Mouse (Mus musculus): ENCODE data around the gene Nmt1.

Gene Nmt1

GRCm38 (mm10) chr11:103028176-103028891 is at the start of gene Nmt1, which contains the start of gene Dcakd:
Gene Nmt1, plus strand, starts transcription at chr11:103028190.
Gene Dcakd, minus strand, starts transcription at chr11:103028333.
- peak; percentile 96 for DNase-seq (ENCODE audit: low read depth)

DNA sequence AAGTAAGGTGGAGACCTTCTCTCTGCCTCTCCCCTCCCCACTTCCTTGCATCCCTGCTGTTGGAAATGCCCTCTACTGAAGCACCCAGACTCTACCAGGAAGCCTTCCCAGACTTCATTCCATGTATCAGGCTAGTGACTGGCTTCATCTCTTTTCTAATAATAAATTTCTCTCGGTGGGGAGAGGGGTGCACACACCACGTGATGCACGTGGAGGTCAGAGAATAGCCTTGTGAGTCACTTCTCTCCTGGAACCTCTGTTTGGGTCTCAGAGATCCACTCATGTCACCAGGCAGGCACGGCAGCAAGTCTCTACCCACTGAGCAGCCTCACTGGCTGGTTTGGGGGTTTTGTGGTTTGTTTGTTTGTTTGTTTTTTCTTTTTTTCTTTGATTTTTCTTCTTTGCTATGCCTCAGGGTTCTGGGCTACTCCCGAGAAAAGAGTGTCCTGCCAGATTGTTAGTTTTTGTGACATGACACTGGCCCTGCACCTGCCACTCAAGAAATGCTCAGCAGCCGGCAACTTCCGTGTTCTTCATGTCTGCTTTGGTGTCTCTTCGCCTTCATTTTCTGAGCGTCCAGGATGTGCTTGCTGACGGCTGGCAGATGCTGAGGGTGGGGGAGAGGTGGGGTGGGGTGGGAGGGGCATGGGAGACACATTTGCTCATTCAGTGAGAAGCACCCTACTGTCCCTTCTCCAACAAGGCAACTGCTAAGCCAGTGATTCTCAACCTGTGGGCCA is 46.7 kb upstream of the Nmt1 start:
- DNase-seq (ENCODE audit: low read depth): no peak

DNA sequence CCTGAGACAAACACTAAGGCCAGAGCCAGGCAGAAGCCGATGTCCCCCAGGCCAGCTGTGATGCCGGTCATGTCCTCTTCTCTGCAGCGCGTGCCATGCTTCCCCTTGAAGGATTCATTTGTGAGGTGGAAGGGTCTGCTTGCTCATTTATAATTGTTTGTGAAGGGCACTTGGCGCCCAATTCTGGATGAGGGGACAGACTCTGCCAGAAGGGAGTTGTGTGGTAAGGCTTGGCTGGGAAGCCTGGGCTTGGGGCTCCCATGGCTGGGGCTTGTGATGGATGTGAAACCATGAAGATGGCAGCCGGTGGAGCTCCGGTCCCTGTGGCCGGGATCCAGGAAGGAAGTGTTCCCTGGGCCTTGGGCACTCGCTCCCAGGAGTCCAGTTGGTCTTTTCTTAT is 43.9 kb upstream of the Nmt1 start:
- no peak for DNase-seq (ENCODE audit: low read depth)

DNA sequence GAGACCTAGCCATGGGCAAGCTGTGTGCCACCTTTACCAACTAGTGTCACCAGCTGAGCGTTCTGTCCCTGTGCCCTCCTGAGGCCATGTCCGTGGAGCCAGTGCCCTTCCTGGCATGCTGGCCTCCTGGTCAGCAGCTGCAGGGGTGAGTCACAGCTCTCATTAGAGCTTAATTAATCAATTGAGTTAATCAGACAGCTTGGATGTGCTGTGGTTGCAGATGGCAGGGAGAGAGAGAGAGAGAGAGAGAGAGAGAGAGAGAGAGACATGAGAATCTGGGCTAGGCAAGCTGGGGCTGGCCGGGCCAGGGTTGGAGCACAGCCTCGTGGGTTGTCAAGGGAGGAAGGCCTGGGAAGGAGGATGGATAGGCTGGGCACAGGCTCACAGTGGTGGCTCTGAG is 43.4 kb upstream of the Nmt1 start:
- no peak for DNase-seq (ENCODE audit: low read depth)

GRCm38 (mm10) chr11:102985160-102985559 is 42.8 kb upstream of the Nmt1 start:
- DNase-seq (ENCODE audit: low read depth): no peak

- no peak for DNase-seq (ENCODE audit: low read depth)
Observed at GRCm38 (mm10) chr11:102989641-102990151, 38.3 kb upstream of the Nmt1 start.

DNA sequence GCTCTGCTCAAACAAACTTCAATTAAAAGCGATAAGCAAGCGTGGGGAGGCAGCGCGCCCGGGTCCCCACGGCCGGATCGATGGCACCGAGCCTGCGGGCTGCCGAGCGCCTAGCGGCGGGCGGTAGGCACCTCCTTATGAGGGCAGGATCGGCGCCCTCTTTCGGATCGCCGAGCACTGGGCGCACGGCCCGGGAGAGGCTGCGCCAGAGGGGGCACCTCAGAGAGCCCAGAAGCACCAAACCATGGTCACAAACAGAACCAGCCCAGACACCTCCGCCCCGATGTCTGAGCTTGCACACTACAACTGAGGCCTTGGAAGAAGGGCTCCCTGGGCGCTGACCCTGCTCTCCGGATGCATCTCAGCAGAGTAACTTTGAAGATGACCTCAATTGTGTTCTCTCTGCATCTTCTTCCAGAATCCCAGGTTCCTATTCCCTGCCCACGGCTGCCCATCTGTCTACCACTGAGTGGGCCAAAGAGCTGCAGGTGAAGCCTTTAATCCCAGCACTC is 37.8 kb upstream of the Nmt1 start:
- no peak for DNase-seq (ENCODE audit: low read depth)

- DNase-seq (ENCODE audit: low read depth): no peak
Observed at GRCm38 (mm10) chr11:102991681-102992080, 36.3 kb upstream of the Nmt1 start.

GRCm38 (mm10) chr11:102992940-102993339 is 35.0 kb upstream of the Nmt1 start:
- no peak for DNase-seq (ENCODE audit: low read depth)

DNA sequence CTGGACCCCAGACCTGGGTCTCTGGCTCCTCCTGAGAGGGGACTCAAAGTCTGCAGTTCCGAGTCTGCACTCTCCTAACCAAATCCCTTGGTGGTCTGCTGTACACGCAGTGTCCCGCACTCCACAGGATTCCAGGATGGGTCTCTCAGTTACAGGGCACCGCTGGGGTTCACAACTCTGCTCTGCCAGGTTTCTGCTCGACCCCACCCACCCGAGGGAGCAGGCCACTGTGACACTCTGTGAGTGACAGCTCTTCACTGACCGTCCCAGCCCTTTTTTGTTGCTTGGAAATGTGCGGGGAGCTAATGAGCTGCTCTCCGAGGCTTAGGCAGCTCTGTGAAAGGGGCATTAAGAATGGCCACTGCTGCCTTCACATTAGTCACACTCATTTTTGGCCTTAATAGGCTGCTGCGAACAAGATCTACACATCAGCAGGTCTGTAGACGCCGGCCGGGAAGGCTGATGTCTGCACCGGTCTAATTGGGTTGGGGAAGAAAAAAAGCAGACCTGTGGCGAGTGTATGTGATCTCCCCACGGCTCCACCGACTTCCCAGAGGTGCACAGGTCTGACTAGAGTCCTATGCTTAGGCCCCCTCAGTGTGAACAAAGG is 34.5 kb upstream of the Nmt1 start:
- DNase-seq (ENCODE audit: low read depth): no peak

GRCm38 (mm10) chr11:102994952-102995351 is 33.0 kb upstream of the Nmt1 start:
- DNase-seq (ENCODE audit: low read depth): no peak

DNA sequence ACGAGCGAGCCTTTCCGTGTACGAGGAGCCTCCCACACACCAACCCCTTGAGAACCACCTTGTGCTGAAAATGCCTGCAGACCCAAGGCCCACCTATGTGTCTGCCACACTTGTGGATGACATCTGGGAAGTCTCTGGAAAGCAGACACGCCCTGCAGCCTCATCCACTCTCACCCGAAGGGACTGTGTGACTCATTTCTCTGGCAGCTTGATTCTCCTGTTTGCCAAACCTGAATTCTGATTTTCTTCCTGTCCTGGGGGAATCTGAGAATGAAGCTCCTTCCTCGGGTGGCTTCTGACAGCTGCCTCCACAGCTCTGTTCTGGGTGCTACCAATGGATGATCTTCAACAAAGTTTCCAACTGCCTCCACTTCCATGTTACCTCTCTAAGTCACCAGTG is 31.6 kb upstream of the Nmt1 start:
- no peak for DNase-seq (ENCODE audit: low read depth)

- no peak for DNase-seq (ENCODE audit: low read depth)
Observed at GRCm38 (mm10) chr11:102996991-102997770, 30.8 kb upstream of the Nmt1 start.

- DNase-seq (ENCODE audit: low read depth): no peak
Observed at GRCm38 (mm10) chr11:102998254-102998576, 29.8 kb upstream of the Nmt1 start.

DNA sequence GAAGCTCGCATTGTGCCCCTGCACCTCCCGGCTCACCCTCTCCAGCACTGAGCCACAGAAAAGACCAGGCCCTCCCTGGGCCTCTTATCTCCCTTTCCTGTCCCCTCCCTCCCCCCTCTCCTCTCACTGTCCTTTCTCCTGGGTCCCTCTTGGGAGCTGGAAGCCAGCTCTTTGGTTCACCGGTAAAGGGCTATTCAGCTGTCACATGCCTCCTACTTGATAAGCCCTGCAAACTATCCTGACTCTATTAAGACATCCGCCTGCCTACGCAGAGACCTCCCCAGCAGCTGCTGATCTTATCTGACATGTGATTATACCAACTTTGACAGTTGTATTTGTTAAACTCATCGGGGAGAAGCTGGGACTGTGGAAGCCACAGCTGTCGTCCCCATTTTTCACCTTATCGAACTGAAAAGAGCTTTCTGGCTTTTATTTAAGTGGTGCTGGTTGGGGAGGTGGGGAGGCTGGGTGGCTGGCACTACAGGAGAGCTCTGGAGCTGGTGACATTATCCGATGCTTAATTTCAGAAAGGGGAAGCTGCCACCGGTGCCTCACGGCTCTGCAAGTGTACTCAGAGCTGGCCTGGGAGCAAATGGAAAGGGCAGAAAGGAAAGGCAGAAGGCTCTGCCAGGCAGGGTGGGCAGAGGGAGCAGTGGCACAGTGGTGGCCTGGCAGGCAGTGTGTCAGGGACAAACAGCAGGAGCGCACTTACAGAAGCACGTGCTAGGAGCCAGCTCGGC is 29.2 kb upstream of the Nmt1 start:
- peak; percentile 40 for DNase-seq (ENCODE audit: low read depth)

DNA sequence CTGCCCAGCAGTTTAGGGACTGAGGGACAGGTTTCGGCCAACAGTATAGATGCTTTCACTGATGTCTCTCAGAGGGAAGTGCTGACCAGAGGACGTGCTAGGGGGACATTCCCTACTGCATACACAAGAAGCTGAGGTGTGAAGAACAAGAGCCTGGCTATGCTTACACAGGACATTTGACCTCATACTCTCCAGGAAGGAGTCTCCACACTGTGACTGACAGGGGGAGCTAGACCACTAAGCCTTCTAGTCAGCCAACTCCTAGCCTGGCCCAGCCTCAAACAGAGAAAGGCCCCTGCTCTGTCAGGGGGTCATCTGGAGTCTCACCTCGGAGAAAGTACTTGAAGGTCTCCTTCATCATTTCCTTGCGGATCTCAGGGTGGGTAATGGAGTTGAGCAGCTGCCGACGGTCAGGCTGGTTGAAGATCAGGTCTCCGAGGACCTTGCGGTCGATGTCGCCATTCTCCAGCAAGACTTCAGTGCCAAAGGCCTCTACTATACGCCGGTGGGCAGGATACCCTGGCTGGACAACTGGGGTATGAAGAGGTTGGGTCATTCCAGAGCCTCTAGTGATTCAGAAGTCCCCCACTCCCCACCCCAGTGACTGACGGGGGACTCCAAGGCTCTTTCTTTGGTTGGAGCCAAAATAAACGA is 28.5 kb upstream of the Nmt1 start:
- DNase-seq (ENCODE audit: low read depth): no peak

DNA sequence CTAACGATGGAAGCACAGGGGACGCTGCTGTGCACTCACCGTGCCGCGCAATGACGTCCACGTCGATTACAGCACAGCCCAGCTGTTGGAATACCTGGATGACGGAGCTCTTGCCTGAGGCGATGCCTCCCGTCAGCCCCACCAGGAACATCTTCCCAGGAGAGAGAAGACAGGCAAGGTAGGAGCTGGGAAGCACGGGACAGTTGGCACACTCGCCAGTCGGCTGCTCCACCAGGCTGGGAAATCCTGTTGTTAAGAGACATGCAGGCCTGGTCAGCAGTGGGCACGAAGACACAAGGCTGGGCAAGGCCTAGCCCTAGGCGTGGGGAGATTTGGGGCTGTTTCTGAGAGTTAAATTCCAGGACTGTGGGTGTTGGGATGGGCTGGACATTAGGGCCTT is 27.9 kb upstream of the Nmt1 start:
- DNase-seq (ENCODE audit: low read depth): no peak

- no peak for DNase-seq (ENCODE audit: low read depth)
Observed at GRCm38 (mm10) chr11:103001063-103001462, 26.9 kb upstream of the Nmt1 start.

GRCm38 (mm10) chr11:103003210-103003609 is 24.8 kb upstream of the Nmt1 start:
- no peak for DNase-seq (ENCODE audit: low read depth)

GRCm38 (mm10) chr11:103004852-103005251 is 23.1 kb upstream of the Nmt1 start:
- no peak for DNase-seq (ENCODE audit: low read depth)
